Mouse (Mus musculus): ENCODE data around the gene Ahcyl2.

Ahcyl2 gene

GRCm38 (mm10) chr6:29902256-29902655 is 134.4 kb downstream of the Ahcyl2 start:
- DNase-seq (ENCODE audit: extremely low spot score, low read depth, low spot score), result no peak

GRCm38 (mm10) chr6:29903343-29903914 is 135.6 kb downstream of the Ahcyl2 start:
- no peak for DNase-seq (ENCODE audit: extremely low spot score, low read depth, low spot score)

GRCm38 (mm10) chr6:29904281-29904680 is 136.5 kb downstream of the Ahcyl2 start:
- no peak for DNase-seq (ENCODE audit: extremely low spot score, low read depth, low spot score)

GRCm38 (mm10) chr6:29910631-29911030 is 142.8 kb downstream of the Ahcyl2 start:
- DNase-seq (ENCODE audit: extremely low spot score, low read depth, low spot score), result no peak

GRCm38 (mm10) chr6:29913673-29914072 is 145.9 kb downstream of the Ahcyl2 start:
- no peak for DNase-seq (ENCODE audit: extremely low spot score, low read depth, low spot score)

- no peak for DNase-seq (ENCODE audit: extremely low spot score, low read depth, low spot score)
These were observed 146.3 kb downstream of the Ahcyl2 start for GRCm38 (mm10) chr6:29914136-29914535.

GRCm38 (mm10) chr6:29915836-29916235 is 148.0 kb downstream of the Ahcyl2 start:
- DNase-seq (ENCODE audit: extremely low spot score, low read depth, low spot score), result no peak

GRCm38 (mm10) chr6:29916530-29917382 is 148.9 kb downstream of the Ahcyl2 start, which contains the start of gene Strip2:
Gene Strip2, plus strand, starts transcription at chr6:29917012.
- peak; percentile 54 for DNase-seq (ENCODE audit: extremely low spot score, low read depth, low spot score)

- no peak for DNase-seq (ENCODE audit: extremely low spot score, low read depth, low spot score)
These were observed 149.5 kb downstream of the Ahcyl2 start for GRCm38 (mm10) chr6:29917383-29917720.

GRCm38 (mm10) chr6:29917947-29918346 is 150.1 kb downstream of the Ahcyl2 start:
- peak; percentile 31 for DNase-seq (ENCODE audit: extremely low spot score, low read depth, low spot score)

GRCm38 (mm10) chr6:29923501-29923900 is 155.7 kb downstream of the Ahcyl2 start:
- DNase-seq (ENCODE audit: extremely low spot score, low read depth, low spot score), result no peak

- no peak for DNase-seq (ENCODE audit: extremely low spot score, low read depth, low spot score)
These were observed 157.9 kb downstream of the Ahcyl2 start for GRCm38 (mm10) chr6:29925594-29926219.

- DNase-seq (ENCODE audit: extremely low spot score, low read depth, low spot score), result no peak
These were observed 162.3 kb downstream of the Ahcyl2 start for GRCm38 (mm10) chr6:29930087-29930486.

- DNase-seq (ENCODE audit: extremely low spot score, low read depth, low spot score), result no peak
These were observed 162.9 kb downstream of the Ahcyl2 start for GRCm38 (mm10) chr6:29930665-29931064.

GRCm38 (mm10) chr6:29931181-29931580 is 163.4 kb downstream of the Ahcyl2 start:
- no peak for DNase-seq (ENCODE audit: extremely low spot score, low read depth, low spot score)

GRCm38 (mm10) chr6:29935741-29936140 is 167.9 kb downstream of the Ahcyl2 start:
- DNase-seq (ENCODE audit: extremely low spot score, low read depth, low spot score), result no peak

GRCm38 (mm10) chr6:29940428-29940827 is 172.6 kb downstream of the Ahcyl2 start:
- no peak for DNase-seq (ENCODE audit: extremely low spot score, low read depth, low spot score)

- no peak for DNase-seq (ENCODE audit: extremely low spot score, low read depth, low spot score)
These were observed 173.2 kb downstream of the Ahcyl2 start for GRCm38 (mm10) chr6:29941036-29941435.

GRCm38 (mm10) chr6:29944465-29944864 is 176.7 kb downstream of the Ahcyl2 start:
- DNase-seq (ENCODE audit: extremely low spot score, low read depth, low spot score), result no peak

- no peak for DNase-seq (ENCODE audit: extremely low spot score, low read depth, low spot score)
These were observed 178.8 kb downstream of the Ahcyl2 start for GRCm38 (mm10) chr6:29946568-29946967.

GRCm38 (mm10) chr6:29947823-29948222 is 180.0 kb downstream of the Ahcyl2 start:
- DNase-seq (ENCODE audit: extremely low spot score, low read depth, low spot score), result no peak

GRCm38 (mm10) chr6:29956749-29957148 is 188.9 kb downstream of the Ahcyl2 start:
- no peak for DNase-seq (ENCODE audit: extremely low spot score, low read depth, low spot score)
